Mouse (Mus musculus) embryonic fibroblast, embryonic 13.5 days (primary cell): ENCODE data around the gene Slc25a26.

ENCODE experiments used
- CTCF ChIP-seq: IDR thresholded peaks from 2 replicates; pipeline ENCODE4 v1.5.1; 2011; ENCODE audit warnings: mild to moderate bottlenecking, control low read depth, low read length, moderate library complexity, borderline replicate concordance; ENCODE audit not compliant: insufficient read depth
- POLR2A ChIP-seq: IDR thresholded peaks from 2 replicates; pipeline ENCODE4 v1.6.1; 2011; ENCODE audit warnings: low read depth, mild to moderate bottlenecking, control low read depth, low read length, moderate library complexity

DNA sequence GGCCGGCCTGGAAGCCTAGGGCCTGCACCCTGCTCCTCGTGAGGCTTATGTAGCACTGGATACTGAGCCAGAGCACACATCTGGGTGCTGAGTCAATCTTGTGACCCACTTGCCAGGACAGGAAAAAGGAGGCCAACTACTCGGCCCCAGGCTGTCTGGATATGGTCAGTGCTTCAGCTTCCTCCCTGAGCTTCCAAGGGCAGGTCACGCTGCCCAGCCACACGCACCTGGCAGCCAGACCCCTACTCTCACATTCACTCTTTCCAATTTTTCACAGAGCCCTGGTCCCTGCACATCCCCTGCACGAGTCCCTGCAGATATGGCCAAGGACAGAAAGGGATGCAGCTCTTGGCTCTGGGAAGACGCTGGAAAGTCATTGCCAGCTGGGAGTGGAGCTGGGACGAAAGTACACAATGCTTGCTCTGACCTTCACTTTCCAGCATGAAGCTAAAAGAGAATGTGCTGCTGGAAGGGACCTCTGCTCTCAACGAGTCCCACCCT is 120.7 kb downstream of the Slc25a26 start:
- TF ChIP-seq POLR2A: no peak
- TF ChIP-seq CTCF: no peak
